11 mouse cellular contexts compared by ENCODE assay signal in the genomic region with DNA sequence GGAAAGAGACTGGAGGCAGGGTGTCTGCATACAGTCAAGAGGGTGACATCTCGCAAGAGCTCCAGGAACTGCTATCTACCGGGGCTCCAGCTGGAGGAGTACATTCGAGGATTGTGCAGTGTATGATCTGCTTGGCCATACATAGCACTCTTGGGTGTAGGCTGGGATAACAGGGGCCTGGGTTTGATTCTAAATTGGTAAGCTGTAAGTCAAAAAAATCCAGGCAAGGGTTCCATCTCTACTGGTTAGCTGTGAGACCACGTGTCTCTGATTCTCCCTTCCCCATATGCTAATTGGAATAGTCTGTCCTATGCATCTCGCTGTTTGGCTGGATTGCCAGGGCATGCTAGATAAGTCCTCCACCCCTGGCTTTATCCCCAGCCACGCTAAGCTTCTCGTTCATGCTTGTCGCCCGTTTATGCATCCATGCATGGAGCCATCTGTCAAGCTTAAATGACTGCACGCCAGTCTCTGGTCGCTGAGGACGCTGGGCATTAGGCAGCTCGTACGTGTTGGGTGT. TPM values are rescaled to one million over a fixed set of nuclear protein-coding genes. Genes with fewer than 3 reads are reported as not detected.
DNase-seq lines count a peak whose midpoint lies in the region; ATAC-seq and TF ChIP-seq lines count a peak whose summit lies in the region.
"Had no signal": no experiment of that assay in that cellular context is flagged by ENCODE, and none has a peak within 500 bp of the region (broad histone marks: within the 10 kb centered on the region; RNA-seq: fewer than 3 reads in every experiment).

No protein-coding gene starts in this region.

- intact Hi-C loops in left cerebral cortex, postnatal 25 days (cut with DNase I), result no loop called here

- 0 out of 2 replicates have a peak overlapping the region, but pooled peaks have one; percentile 11 for H3K9ac ChIP-seq in heart, postnatal 0 days (replicated peaks; ENCODE audit: low read depth, low read length)
- peak overlapping the region; percentile 15; the same call in 1 of the 2 replicates for H3K9ac ChIP-seq in embryonic facial prominence, embryonic 11.5 days (replicated peaks; ENCODE audit: low read length)
- H3K9ac ChIP-seq in hindbrain, embryonic 15.5 days, result no peak overlapping the region
- 0 out of 2 replicates have a peak overlapping the region, but pooled peaks have one; percentile 1 for H3K9ac ChIP-seq in neural tube, embryonic 12.5 days

- no peak for TF ChIP-seq CTCF in heart, postnatal 0 days (IDR thresholded peaks at IDR 0.05; ENCODE audit: low read depth)
- TF ChIP-seq CTCF in layer of hippocampus, adult 2 months (conservative IDR thresholded peaks at IDR 0.05), result no peak

- WGBS in heart, postnatal 0 days, result 37% methylated on average over 14 of the region's 14 CpGs
- 17% methylated on average over 14 of the region's 14 CpGs for WGBS in embryonic facial prominence, embryonic 11.5 days
- WGBS in hindbrain, embryonic 15.5 days, result 21% methylated on average over 14 of the region's 14 CpGs
- WGBS in neural tube, embryonic 12.5 days, result 44% methylated on average over 14 of the region's 14 CpGs

- TF ChIP-seq EP300 in heart, postnatal 0 days (IDR thresholded peaks at IDR 0.05; ENCODE audit: low read depth), result no peak

- no peak overlapping the region for H3K4me2 ChIP-seq in heart, postnatal 0 days (ENCODE audit: low read depth, low read length)
- H3K4me2 ChIP-seq in embryonic facial prominence, embryonic 11.5 days (ENCODE audit: low read depth, low read length), result peak overlapping the region; percentile 26
- H3K4me2 ChIP-seq in hindbrain, embryonic 15.5 days, result peak overlapping the region; percentile 41
- H3K4me2 ChIP-seq in neural tube, embryonic 12.5 days (replicated peaks), result peak overlapping the region; percentile 31; the same call in 1 of the 2 replicates

- H3K27ac ChIP-seq in heart, postnatal 0 days (ENCODE audit: low read depth), result peak overlapping the region; percentile 33
- peak overlapping the region; percentile 88 for H3K27ac ChIP-seq in embryonic facial prominence, embryonic 11.5 days (replicated peaks; ENCODE audit: low read depth, low read length)
- H3K27ac ChIP-seq in hindbrain, embryonic 15.5 days (replicated peaks), result 0 out of 2 replicates have a peak overlapping the region, but pooled peaks have one; percentile 12
- peak overlapping the region; percentile 50; the same call in 1 of the 2 replicates for H3K27ac ChIP-seq in neural tube, embryonic 12.5 days
- no peak overlapping the region for H3K27ac ChIP-seq in layer of hippocampus, adult 2 months

- no peaks in the 10 kb centered on the region for H3K36me3 ChIP-seq in heart, postnatal 0 days (replicated peaks; ENCODE audit: control insufficient read depth, insufficient read depth, low read length)
- no peaks in the 10 kb centered on the region for H3K36me3 ChIP-seq in embryonic facial prominence, embryonic 11.5 days (replicated peaks; ENCODE audit: control insufficient read depth, insufficient read depth, low read depth, low read length)
- H3K36me3 ChIP-seq in hindbrain, embryonic 15.5 days, result no peaks in the 10 kb centered on the region
- no peaks in the 10 kb centered on the region for H3K36me3 ChIP-seq in neural tube, embryonic 12.5 days

- DNase-seq in heart, postnatal 0 days (ENCODE audit: low spot score), result peak; percentile 13
- DNase-seq in heart, postnatal 4 days, result no peak
- peak; percentile 75 for DNase-seq in embryonic facial prominence, embryonic 11.5 days (ENCODE audit: low spot score)
- no peak for DNase-seq in left cerebral cortex, postnatal 25 days (ENCODE audit: low spot score in 2 of 2)
- DNase-seq in thymus, postnatal 0 days (ENCODE audit: low spot score), result no peak
- DNase-seq in layer of hippocampus, adult 2 months (ENCODE audit: low spot score in 2 of 2), result no peak

- ATAC-seq in heart, postnatal 0 days (ENCODE audit: insufficient read depth, low read depth), result peak; percentile 14
- ATAC-seq in embryonic facial prominence, embryonic 11.5 days (replicated peaks; ENCODE audit: insufficient number of reproducible peaks, low FRiP score, low TSS enrichment, low read depth), result peak; percentile 25; the same call in 1 of the 2 replicates
- ATAC-seq in hindbrain, embryonic 15.5 days (ENCODE audit: low FRiP score, low read depth), result peak; percentile 76
- ATAC-seq in neural tube, embryonic 12.5 days (ENCODE audit: low FRiP score, low read depth), result no peak

- no peaks in the 10 kb centered on the region for H3K27me3 ChIP-seq in heart, postnatal 0 days (ENCODE audit: control insufficient read depth, insufficient read depth, low read length)
- no peaks in the 10 kb centered on the region for H3K27me3 ChIP-seq in embryonic facial prominence, embryonic 11.5 days (ENCODE audit: control insufficient read depth, insufficient read depth, low read length)
- H3K27me3 ChIP-seq in hindbrain, embryonic 15.5 days, result no peaks in the 10 kb centered on the region
- H3K27me3 ChIP-seq in neural tube, embryonic 12.5 days (replicated peaks), result no peaks in the 10 kb centered on the region

- H3K4me1 ChIP-seq in heart, postnatal 0 days (ENCODE audit: control insufficient read depth, insufficient read depth), result peaks cover 14% of the 10 kb centered on the region; the same call in 1 of the 2 replicates
- peaks cover 12% of the 10 kb centered on the region for H3K4me1 ChIP-seq in embryonic facial prominence, embryonic 11.5 days (ENCODE audit: control insufficient read depth, insufficient read depth, low read length)
- H3K4me1 ChIP-seq in hindbrain, embryonic 15.5 days (replicated peaks), result peaks cover 18% of the 10 kb centered on the region
- peaks cover 25% of the 10 kb centered on the region for H3K4me1 ChIP-seq in neural tube, embryonic 12.5 days

- H3K4me3 ChIP-seq in heart, postnatal 0 days (ENCODE audit: low read depth, low read length), result no peak overlapping the region
- no peak overlapping the region for H3K4me3 ChIP-seq in embryonic facial prominence, embryonic 11.5 days (ENCODE audit: low read depth, low read length)
- peak overlapping the region; percentile 5; the same call in 1 of the 2 replicates for H3K4me3 ChIP-seq in hindbrain, embryonic 15.5 days
- H3K4me3 ChIP-seq in neural tube, embryonic 12.5 days, result no peak overlapping the region
- H3K4me3 ChIP-seq in layer of hippocampus, adult 2 months, result no peak overlapping the region

- H3K9me3 ChIP-seq in heart, postnatal 0 days (replicated peaks; ENCODE audit: control insufficient read depth, low read length), result no peaks in the 10 kb centered on the region
- no peaks in the 10 kb centered on the region for H3K9me3 ChIP-seq in embryonic facial prominence, embryonic 11.5 days (replicated peaks; ENCODE audit: control insufficient read depth, low read length)
- no peaks in the 10 kb centered on the region for H3K9me3 ChIP-seq in hindbrain, embryonic 15.5 days
- H3K9me3 ChIP-seq in neural tube, embryonic 12.5 days, result no peaks in the 10 kb centered on the region

RNA-seq across cellular contexts. Expression of a gene that starts 20.8 kb away (rescaled TPM):
- 38.1 and 47.1 TPM in 2 replicates for total RNA-seq in heart, postnatal 0 days (2014; rRNA removed; ENCODE audit: low replicate concordance)
- polyA plus RNA-seq in heart, postnatal 0 days (2015; fragmentation: Nextera tagmentation; extraction: Ambion mirVana), result 6.5 and 7.0 TPM in 2 replicates
- 10 to 100 TPM; 21.9 TPM for total RNA-seq in heart, postnatal 4 days (2021)
- polyA plus RNA-seq in embryonic facial prominence, embryonic 11.5 days (2014; fragmentation: Nextera tagmentation; extraction: Ambion mirVana), result 53.3 and 57.0 TPM in 2 replicates
- polyA plus RNA-seq in hindbrain, embryonic 15.5 days (2015; fragmentation: Nextera tagmentation; extraction: Ambion mirVana), result 7.9 and 9.8 TPM in 2 replicates
- 38.2 and 44.0 TPM in 2 replicates for polyA plus RNA-seq in neural tube, embryonic 12.5 days (2016; fragmentation: Nextera tagmentation; extraction: Ambion mirVana)
- total RNA-seq in left cerebral cortex, postnatal 25 days (2021), result 10 to 100 TPM in 1 of 2 experiments, 1 to 10 TPM in 1; 9.3 to 11.3 TPM
- 3.9 and 4.3 TPM in 2 replicates for polyA plus RNA-seq in thymus, postnatal 0 days (2015; fragmentation: Nextera tagmentation; extraction: Ambion mirVana)
- 1 to 10 TPM; 7.5 to 9.2 TPM for total RNA-seq in layer of hippocampus, adult 2 months (2021)
- total RNA-seq: MEL had no signal

RNA-seq across cellular contexts. Expression of a gene that starts 38.6 kb away (rescaled TPM):
- total RNA-seq in heart, postnatal 0 days (2014; rRNA removed; ENCODE audit: low replicate concordance), result 0.04 TPM in 1 of 2 replicates, not detected in the other
- polyA plus RNA-seq in heart, postnatal 0 days (2015; fragmentation: Nextera tagmentation; extraction: Ambion mirVana), result 0.12 and 0.15 TPM in 2 replicates
- under 1 TPM; 0.09 to 0.33 TPM for total RNA-seq in heart, postnatal 4 days (2021)
- polyA plus RNA-seq in embryonic facial prominence, embryonic 11.5 days (2014; fragmentation: Nextera tagmentation; extraction: Ambion mirVana), result 1.0 and 1.3 TPM in 2 replicates
- 0.09 and 0.16 TPM in 2 replicates for polyA plus RNA-seq in hindbrain, embryonic 15.5 days (2015; fragmentation: Nextera tagmentation; extraction: Ambion mirVana)
- polyA plus RNA-seq in neural tube, embryonic 12.5 days (2016; fragmentation: Nextera tagmentation; extraction: Ambion mirVana), result 0.58 and 0.60 TPM in 2 replicates
- total RNA-seq in left cerebral cortex, postnatal 25 days (2021), result not detected
- polyA plus RNA-seq in thymus, postnatal 0 days (2015; fragmentation: Nextera tagmentation; extraction: Ambion mirVana), result 0.05 TPM in 1 of 2 replicates, not detected in the other
- total RNA-seq in layer of hippocampus, adult 2 months (2021), result not detected
- total RNA-seq: layer of hippocampus, adult 8-10 months; MEL had no signal
- polyA plus RNA-seq: cortical plate, adult 2 months had no signal

RNA-seq across cellular contexts. Expression of a gene that starts 45.7 kb away (rescaled TPM):
- total RNA-seq in heart, postnatal 0 days (2014; rRNA removed; ENCODE audit: low replicate concordance), result 7.9 TPM in 1 of 2 replicates, not detected in the other
- 9.2 and 12.0 TPM in 2 replicates for polyA plus RNA-seq in heart, postnatal 0 days (2015; fragmentation: Nextera tagmentation; extraction: Ambion mirVana)
- total RNA-seq in heart, postnatal 4 days (2021), result 1 to 10 TPM; 4.4 to 5.3 TPM
- polyA plus RNA-seq in embryonic facial prominence, embryonic 11.5 days (2014; fragmentation: Nextera tagmentation; extraction: Ambion mirVana), result 10.5 and 10.6 TPM in 2 replicates
- 3.1 and 3.4 TPM in 2 replicates for polyA plus RNA-seq in hindbrain, embryonic 15.5 days (2015; fragmentation: Nextera tagmentation; extraction: Ambion mirVana)
- 5.7 and 7.3 TPM in 2 replicates for polyA plus RNA-seq in neural tube, embryonic 12.5 days (2016; fragmentation: Nextera tagmentation; extraction: Ambion mirVana)
- total RNA-seq in left cerebral cortex, postnatal 25 days (2021), result 1 to 10 TPM; 3.8 to 6.0 TPM
- polyA plus RNA-seq in thymus, postnatal 0 days (2015; fragmentation: Nextera tagmentation; extraction: Ambion mirVana), result 0.52 and 1.2 TPM in 2 replicates
- total RNA-seq in layer of hippocampus, adult 2 months (2021), result 1 to 10 TPM; 3.9 to 4.2 TPM

Comparison
In these comparisons a context has a peak if more than half of its experiments do, and no peak if none do; other contexts are left out.
1. DNase-seq: peak in heart, postnatal 0 days (single experiment) and embryonic facial prominence, embryonic 11.5 days (single experiment); none in heart, postnatal 4 days (single experiment), left cerebral cortex, postnatal 25 days (0 of 2), thymus, postnatal 0 days (single experiment) and layer of hippocampus, adult 2 months (0 of 2).